Mouse (Mus musculus) C2C12 (cell line): ENCODE results near the gene Mob3b. TPM values are rescaled to one million over a fixed set of nuclear protein-coding genes. Genes with fewer than 3 reads are reported as not detected.

Experiments
- H3K27me3 ChIP-seq: one replicate; pipeline ENCODE4 v1.6.1; 2011; ENCODE audit not compliant: control insufficient read depth, insufficient read depth, insufficient read length
- H3K36me3 ChIP-seq: one replicate; pipeline ENCODE4 v1.6.1; 2011; ENCODE audit not compliant: control insufficient read depth, insufficient read depth
- H3K4me3 ChIP-seq: one replicate; pipeline ENCODE4 v1.5.1; 2011; ENCODE audit warnings: mild to moderate bottlenecking, control low read depth; ENCODE audit not compliant: poor library complexity, insufficient read depth, severe bottlenecking
- H3K79me2 ChIP-seq: one replicate; pipeline ENCODE4 v1.6.1; 2011; ENCODE audit not compliant: control insufficient read depth, insufficient read depth
- H3K79me3 ChIP-seq: one replicate; pipeline ENCODE4 v1.6.1; 2011; ENCODE audit warnings: low read depth, control low read depth
- H3ac ChIP-seq: one replicate; pipeline ENCODE3; 2011; ENCODE audit warnings: low read depth; ENCODE audit not compliant: control insufficient read depth, insufficient read length
- CEBPB ChIP-seq: IDR thresholded peaks from one replicate; pipeline ENCODE4 v1.6.1; 2011; ENCODE audit warnings: low read depth, mild to moderate bottlenecking, control low read depth, moderate library complexity
- CTCF ChIP-seq: IDR thresholded peaks from one replicate; pipeline ENCODE4 v1.5.1; 2011; ENCODE audit not compliant: control insufficient read depth, insufficient read depth, insufficient read length
- FOSL1 ChIP-seq: IDR thresholded peaks from one replicate; pipeline ENCODE4 v1.8.0; 2011; ENCODE audit warnings: mild to moderate bottlenecking, low read length; ENCODE audit not compliant: poor library complexity, insufficient read depth, severe bottlenecking
- MAX ChIP-seq: IDR thresholded peaks from one replicate; pipeline ENCODE4 v1.6.1; 2011; ENCODE audit warnings: mild to moderate bottlenecking, control low read depth
- MYOD1 ChIP-seq: IDR thresholded peaks from one replicate; pipeline ENCODE4 v1.6.1; 2011; ENCODE audit warnings: low read depth; ENCODE audit not compliant: control insufficient read depth, insufficient read length
- MYOG ChIP-seq: IDR thresholded peaks from one replicate; pipeline ENCODE4 v1.6.1; 2011; ENCODE audit not compliant: control insufficient read depth, insufficient read length; ENCODE audit errors: extremely low read depth
- USF1 ChIP-seq: IDR thresholded peaks from one replicate; pipeline ENCODE4 v1.6.1; 2011; ENCODE audit warnings: low read depth, mild to moderate bottlenecking, control low read depth, moderate library complexity
- polyA plus RNA-seq: library from polyadenylated mRNA; unstranded; fragments of >200 nt; fragmentation: generic; extraction: Trizol; gene quantifications from one replicate; pipeline ENCODE4 v1.2.1, GENCODE M21; 2012; ENCODE audit warnings: missing spikeins

Mob3b gene
- polyA plus RNA-seq, 1 experiment: 0.18 TPM

DNA sequence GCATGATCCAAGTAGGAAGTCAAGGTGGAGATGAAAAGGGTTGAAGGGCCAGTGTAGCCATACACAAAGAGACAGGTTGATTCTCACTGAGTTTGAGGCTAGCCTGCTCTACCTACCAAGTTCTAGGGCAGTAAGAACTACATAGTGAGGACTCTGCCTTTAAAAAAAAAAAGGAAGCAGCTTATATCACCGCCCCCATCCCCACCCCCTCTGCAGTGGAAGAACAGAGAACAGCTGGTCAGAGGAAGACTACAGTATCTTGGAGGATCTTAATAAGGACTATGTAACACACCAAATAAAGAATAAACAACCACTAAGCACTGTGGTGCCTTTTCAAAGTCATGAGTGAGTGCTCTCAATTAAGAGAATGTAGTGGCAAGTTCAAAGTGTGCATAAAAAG is 138.9 kb downstream of the Mob3b start:
- Histone ChIP-seq H3K79me3 (no peaks in the 10 kb centered on the region), H3K27me3 (no peaks in the 10 kb centered on the region), H3ac (no peak overlapping the region), H3K4me3 (no peak overlapping the region), H3K36me3 (no peaks in the 10 kb centered on the region), H3K79me2 (no peaks in the 10 kb centered on the region)
- TF ChIP-seq MYOD1: no peak
- TF ChIP-seq CTCF: no peak
- TF ChIP-seq CEBPB: no peak
- TF ChIP-seq FOSL1: no peak
- no peak for TF ChIP-seq USF1
- TF ChIP-seq MYOG: no peak
- no peak for TF ChIP-seq MAX

DNA sequence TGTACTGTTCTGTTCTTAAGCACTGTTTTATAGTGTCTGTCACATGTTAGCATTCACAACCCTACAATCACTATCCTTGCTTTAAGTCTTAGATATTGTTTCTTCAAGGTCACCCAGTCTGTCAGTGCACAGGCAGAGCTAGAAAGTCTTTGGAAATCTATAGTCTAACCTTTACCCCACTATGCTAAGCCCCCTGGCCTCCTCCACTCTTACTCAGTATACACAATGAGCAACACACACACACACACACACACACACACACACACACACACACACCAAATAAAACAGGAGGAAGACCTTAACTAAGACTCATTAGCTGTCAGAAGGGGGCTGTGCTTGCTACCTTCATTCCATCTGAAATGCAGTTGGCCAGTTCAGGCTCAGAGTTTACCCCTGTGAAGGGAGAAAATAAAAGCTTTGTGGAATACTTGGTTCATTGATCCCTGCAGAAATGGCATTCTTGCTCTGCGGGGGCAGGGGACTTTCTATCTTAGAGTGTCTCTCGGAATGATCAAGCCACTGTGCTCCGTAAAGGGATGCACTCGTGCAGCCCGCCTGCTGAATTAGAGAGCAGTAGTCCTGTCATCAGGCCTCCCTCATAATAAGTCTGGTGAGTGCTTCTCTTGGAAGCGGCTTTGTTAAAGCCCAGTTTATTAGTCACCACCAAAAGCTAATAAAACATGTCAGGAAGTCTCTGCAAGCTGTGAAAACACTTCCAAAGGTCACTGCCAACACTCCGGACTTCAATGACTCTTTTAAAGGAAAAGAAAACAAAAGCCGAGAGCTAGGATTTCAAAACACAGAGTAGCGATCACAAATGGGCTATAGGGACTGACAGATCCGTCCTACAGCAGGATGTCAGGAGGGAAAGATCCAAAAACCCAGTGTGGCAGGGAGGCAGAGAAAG is 144.6 kb downstream of the Mob3b start:
- no peaks in the 10 kb centered on the region for H3K79me2 ChIP-seq
- no peaks in the 10 kb centered on the region for H3K79me3 ChIP-seq
- no peak overlapping the region for H3K4me3 ChIP-seq
- TF ChIP-seq FOSL1: no peak
- no peak for TF ChIP-seq MAX
- no peak for TF ChIP-seq CEBPB
- no peak for TF ChIP-seq MYOD1
- TF ChIP-seq MYOG: no peak
- no peak for TF ChIP-seq CTCF
- no peak for TF ChIP-seq USF1
- H3K27me3 ChIP-seq: no peaks in the 10 kb centered on the region
- H3K36me3 ChIP-seq: no peaks in the 10 kb centered on the region
- no peak overlapping the region for H3ac ChIP-seq

DNA sequence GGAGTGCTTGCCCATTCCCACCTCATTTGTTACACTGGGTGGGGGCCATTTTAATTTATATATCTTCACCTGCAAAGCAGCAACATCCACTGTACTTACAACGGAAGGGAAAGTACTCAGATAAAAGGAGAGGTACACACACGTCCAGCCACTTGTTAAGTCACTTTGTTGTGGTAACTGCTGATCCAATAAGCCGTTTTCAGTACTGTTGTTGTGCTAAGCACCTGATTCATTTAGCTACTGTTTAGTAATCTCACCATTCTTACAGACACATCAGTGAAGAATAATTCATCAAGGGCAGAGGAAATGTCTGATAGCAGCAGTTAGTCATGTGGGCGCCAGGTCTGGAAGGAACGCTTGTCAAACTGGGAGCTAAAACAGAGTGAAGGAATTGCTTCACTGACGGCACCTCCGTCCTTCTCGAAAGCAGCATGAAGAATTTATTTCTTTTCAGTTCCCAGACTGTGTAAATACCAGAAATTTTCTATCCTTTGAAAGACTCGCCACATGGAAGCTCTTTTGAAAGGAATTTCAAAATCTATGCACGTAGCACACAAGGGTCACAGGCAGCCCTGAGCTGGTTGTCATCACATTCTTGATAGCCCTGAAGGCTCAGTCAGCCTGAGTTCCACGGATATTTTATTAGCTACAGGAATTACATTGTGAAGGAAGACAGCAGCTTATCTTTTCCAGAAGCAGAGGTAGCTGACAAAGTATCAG is 150.6 kb downstream of the Mob3b start:
- TF ChIP-seq MYOD1 (no peak), USF1 (no peak), MYOG (no peak), CEBPB (no peak), FOSL1 (no peak), CTCF (no peak), MAX (no peak)
- no peak overlapping the region for H3ac ChIP-seq

DNA sequence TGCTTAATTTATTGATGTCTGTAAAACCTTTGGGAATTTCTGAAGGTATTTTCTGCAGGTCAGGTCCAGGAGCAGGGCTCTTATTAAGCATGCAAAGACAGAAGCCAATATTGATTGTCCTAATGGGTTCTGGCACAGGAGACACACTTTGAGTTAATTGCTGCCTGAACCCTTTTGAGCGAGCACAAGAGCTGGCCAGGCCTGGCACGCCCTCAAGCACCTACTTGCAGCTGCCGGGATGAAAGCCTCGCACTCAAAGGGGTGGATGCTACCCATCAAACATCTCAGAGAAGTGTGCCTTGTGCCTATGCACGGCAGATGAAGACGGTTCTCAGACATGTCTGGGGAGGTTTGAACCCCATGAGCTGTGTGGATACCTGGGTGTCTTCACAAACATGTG is 151.2 kb downstream of the Mob3b start:
- Histone ChIP-seq H3K36me3 (no peaks in the 10 kb centered on the region), H3K4me3 (no peak overlapping the region), H3ac (no peak overlapping the region), H3K27me3 (no peaks in the 10 kb centered on the region), H3K79me2 (no peaks in the 10 kb centered on the region), H3K79me3 (no peaks in the 10 kb centered on the region)
- TF ChIP-seq CTCF: no peak
- TF ChIP-seq MYOG: no peak
- no peak for TF ChIP-seq FOSL1
- no peak for TF ChIP-seq MYOD1
- TF ChIP-seq USF1: no peak
- no peak for TF ChIP-seq CEBPB
- TF ChIP-seq MAX: no peak

More for the DNA sequence above, 150.6 kb downstream of the Mob3b start:
- H3K79me2 ChIP-seq: no peaks in the 10 kb centered on the region
- no peaks in the 10 kb centered on the region for H3K79me3 ChIP-seq
- no peaks in the 10 kb centered on the region for H3K36me3 ChIP-seq
- no peak overlapping the region for H3K4me3 ChIP-seq
- H3K27me3 ChIP-seq: no peaks in the 10 kb centered on the region

DNA sequence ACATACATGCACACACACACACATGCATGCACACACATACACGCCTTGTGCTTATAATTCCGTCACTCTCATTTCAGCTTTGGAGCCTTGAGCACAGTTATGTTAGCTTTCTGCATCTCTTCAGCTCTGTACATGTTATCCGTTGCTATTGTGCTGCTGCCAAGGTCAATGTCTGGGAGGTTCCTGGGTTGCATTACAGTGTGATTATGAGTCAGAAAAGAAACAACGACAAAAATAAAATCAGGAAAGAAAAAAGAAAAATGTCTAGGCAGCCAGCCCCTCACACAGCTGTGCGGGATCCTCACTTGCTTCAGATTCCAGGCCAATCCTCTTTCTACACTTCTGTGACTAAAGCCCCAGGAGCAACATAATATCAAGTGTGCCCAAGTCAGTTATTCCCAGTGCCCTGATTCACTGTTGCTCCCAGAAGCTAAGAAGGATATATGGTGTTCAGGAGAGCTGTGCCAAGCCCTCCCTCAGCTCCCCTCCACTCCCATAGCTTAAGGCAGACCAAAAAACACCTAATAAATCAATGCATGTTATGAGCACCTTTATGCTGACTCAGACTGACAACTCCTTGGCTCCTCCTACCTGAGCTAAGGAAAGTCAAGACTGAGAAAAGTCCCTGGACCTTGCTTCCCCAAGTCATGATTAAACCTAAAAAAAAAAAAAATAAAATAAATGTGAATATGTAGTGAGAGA is 152.1 kb downstream of the Mob3b start:
- Histone ChIP-seq H3K36me3 (no peaks in the 10 kb centered on the region), H3K27me3 (no peaks in the 10 kb centered on the region), H3ac (no peak overlapping the region), H3K79me2 (no peaks in the 10 kb centered on the region), H3K79me3 (no peaks in the 10 kb centered on the region), H3K4me3 (no peak overlapping the region)
- no peak for TF ChIP-seq MYOD1
- TF ChIP-seq USF1: no peak
- no peak for TF ChIP-seq CEBPB
- TF ChIP-seq MAX: no peak
- TF ChIP-seq MYOG: no peak
- no peak for TF ChIP-seq FOSL1
